Mouse (Mus musculus): ENCODE measurements around the gene 2200002D01Rik.

DNA sequence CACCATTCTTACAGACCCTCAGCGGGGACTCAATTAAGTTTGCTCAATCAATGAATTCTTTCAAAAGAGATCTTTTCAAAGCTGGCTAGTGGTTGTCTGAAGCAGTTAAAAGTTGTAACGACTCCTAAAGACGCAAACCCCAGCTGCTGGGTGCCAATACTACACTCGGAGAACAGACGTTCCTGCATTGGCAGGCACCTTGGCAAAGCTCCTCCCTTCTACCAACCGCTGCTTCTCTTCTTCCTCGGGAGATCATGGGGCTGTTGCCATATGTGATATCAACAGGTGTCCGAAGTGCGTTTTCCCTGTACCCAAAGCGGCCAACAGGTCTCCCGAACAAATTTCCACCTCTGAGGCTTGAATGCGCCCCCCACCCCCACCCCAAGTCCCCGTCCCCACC lies 32.5 kb upstream of the 2200002D01Rik start:
- TF ChIP-seq CTCF (IDR thresholded peaks at IDR 0.05; ENCODE audit: low read depth, low read length) (no peak), POLR2A (IDR thresholded peaks at IDR 0.05; ENCODE audit: extremely low read depth, insufficient read depth, low read length) (no peak)
